Mouse (Mus musculus) hindbrain, embryonic 12.5 days (tissue): ENCODE measurements around the gene Piezo1. TPM values are rescaled to one million over a fixed set of nuclear protein-coding genes. Genes with fewer than 3 reads are reported as not detected.

ENCODE experiments used
- ATAC-seq: fragments of 200-750 bp; cut with Nextera tagmentation; 2 replicates; pipeline ENCODE4 v1.8.0; 2017; ENCODE audit warnings: moderate TSS enrichment; ENCODE audit not compliant: low FRiP score
- H3K27ac ChIP-seq: fragments of 300-500 bp; sonication (generic); 2 replicates; pipeline ENCODE4 v1.5.1; 2016; ENCODE audit warnings: mild to moderate bottlenecking
- H3K27me3 ChIP-seq: fragments of 300-500 bp; sonication (generic); 2 replicates; pipeline ENCODE4 v1.6.1; 2016; ENCODE audit warnings: mild to moderate bottlenecking
- H3K36me3 ChIP-seq: fragments of 300-500 bp; sonication (generic); 2 replicates; pipeline ENCODE4 v1.6.1; 2016; ENCODE audit warnings: mild to moderate bottlenecking
- H3K4me1 ChIP-seq: fragments of 300-500 bp; sonication (generic); 2 replicates; pipeline ENCODE4 v1.6.1; 2016
- H3K4me2 ChIP-seq: fragments of 300-500 bp; sonication (generic); replicated peaks from 2 replicates; pipeline ENCODE4 v1.6.1; 2016; ENCODE audit warnings: mild to moderate bottlenecking
- H3K4me3 ChIP-seq: fragments of 300-500 bp; sonication (generic); 2 replicates; pipeline ENCODE4 v1.5.1; 2016; ENCODE audit warnings: mild to moderate bottlenecking
- H3K9ac ChIP-seq: fragments of 300-500 bp; sonication (generic); 2 replicates; pipeline ENCODE4 v1.6.1; 2016; ENCODE audit warnings: mild to moderate bottlenecking, moderate library complexity
- H3K9me3 ChIP-seq: fragments of 300-500 bp; sonication (generic); replicated peaks from 2 replicates; pipeline ENCODE4 v1.6.1; 2016; ENCODE audit warnings: mild to moderate bottlenecking
- WGBS: fragments of 180-500 bp; shearing (Covaris S2); methylation state at CpG from one replicate; pipeline ENCODE4 v1.1.7; 2016; 5-methylcytosine and 5-hydroxymethylcytosine counted together
- microRNA-seq: library from miRNA; unstranded; fragments of <30 nt; microRNA quantifications from one replicate; pipeline ENCODE4, GENCODE M21; 2017
- polyA plus RNA-seq: library from polyadenylated mRNA; unstranded; fragments of >200 nt; fragmentation: Nextera tagmentation; extraction: Ambion mirVana; gene quantifications from 2 replicates; pipeline ENCODE4 v1.2.1, GENCODE M21; 2016

Piezo1 gene
- polyA plus RNA-seq, 1 experiment from 2014 or later, result 8.9 TPM

GRCm38 (mm10) chr8:122437708-122438331 lies 113.3 kb downstream of the Piezo1 start:
- peaks cover 61% of the 10 kb centered on the region for H3K36me3 ChIP-seq
- no peak overlapping the region for H3K27ac ChIP-seq
- H3K9ac ChIP-seq, result 0 out of 2 replicates have a peak overlapping the region, but pooled peaks have one; percentile 38
- no peak for ATAC-seq
- no peak overlapping the region for H3K4me2 ChIP-seq
- H3K27me3 ChIP-seq, result no peaks in the 10 kb centered on the region
- peaks cover 18% of the 10 kb centered on the region for H3K4me1 ChIP-seq
- H3K4me3 ChIP-seq, result no peak overlapping the region
- 88% methylated on average over 13 of the region's 13 CpGs for WGBS
- H3K9me3 ChIP-seq, result 0 out of 2 replicates have a peak, but pooled peaks cover 4% of the 10 kb centered on the region

- H3K27me3 ChIP-seq, result no peaks in the 10 kb centered on the region
- no peak overlapping the region for H3K27ac ChIP-seq
- peaks cover 17% of the 10 kb centered on the region for H3K4me1 ChIP-seq
- no peak for ATAC-seq
- no peak overlapping the region for H3K9ac ChIP-seq
- no peak overlapping the region for H3K4me3 ChIP-seq
- WGBS, result 83% methylated on average over 20 of the region's 20 CpGs
- H3K9me3 ChIP-seq, result 0 out of 2 replicates have a peak, but pooled peaks cover 4% of the 10 kb centered on the region
- peaks cover 61% of the 10 kb centered on the region for H3K36me3 ChIP-seq
- H3K4me2 ChIP-seq, result no peak overlapping the region
These were observed 114.5 kb downstream of the Piezo1 start for GRCm38 (mm10) chr8:122436586-122437125.

GRCm38 (mm10) chr8:122436146-122436545 lies 115.0 kb downstream of the Piezo1 start:
- WGBS, result 96% methylated on average over 9 of the region's 9 CpGs
- Histone ChIP-seq H3K9me3 (0 out of 2 replicates have a peak, but pooled peaks cover 4% of the 10 kb centered on the region), H3K27ac (no peak overlapping the region), H3K27me3 (no peaks in the 10 kb centered on the region), H3K4me2 (no peak overlapping the region), H3K36me3 (peaks cover 61% of the 10 kb centered on the region), H3K4me3 (no peak overlapping the region), H3K4me1 (peaks cover 15% of the 10 kb centered on the region), H3K9ac (no peak overlapping the region)
- ATAC-seq, result no peak

DNA sequence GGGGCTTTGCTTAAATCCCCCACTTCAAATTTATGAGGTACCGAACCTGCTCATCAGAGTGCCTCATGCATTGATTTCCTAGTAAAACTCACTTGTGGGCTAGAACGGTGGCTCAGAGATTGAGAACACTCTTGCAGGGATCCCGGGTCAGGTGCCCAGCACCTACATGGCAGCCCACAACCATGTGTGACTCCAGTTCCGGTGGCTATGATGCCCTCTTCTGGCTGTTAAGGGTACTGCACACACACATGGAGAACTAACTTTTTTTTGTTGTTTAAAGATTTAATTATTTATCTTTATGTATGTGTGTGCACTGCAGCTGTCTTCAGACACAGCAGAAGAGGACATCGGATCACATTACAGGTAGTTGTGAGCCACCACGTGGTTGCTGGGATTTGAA lies 115.8 kb downstream of the Piezo1 start:
- H3K4me2 ChIP-seq, result no peak overlapping the region
- peaks cover 61% of the 10 kb centered on the region for H3K36me3 ChIP-seq
- WGBS, result 90% methylated on average over 6 of the region's 6 CpGs
- H3K27ac ChIP-seq, result no peak overlapping the region
- no peaks in the 10 kb centered on the region for H3K27me3 ChIP-seq
- 0 out of 2 replicates have a peak, but pooled peaks cover 4% of the 10 kb centered on the region for H3K9me3 ChIP-seq
- no peak overlapping the region for H3K9ac ChIP-seq
- peaks cover 15% of the 10 kb centered on the region for H3K4me1 ChIP-seq
- no peak overlapping the region for H3K4me3 ChIP-seq
- no peak for ATAC-seq

DNA sequence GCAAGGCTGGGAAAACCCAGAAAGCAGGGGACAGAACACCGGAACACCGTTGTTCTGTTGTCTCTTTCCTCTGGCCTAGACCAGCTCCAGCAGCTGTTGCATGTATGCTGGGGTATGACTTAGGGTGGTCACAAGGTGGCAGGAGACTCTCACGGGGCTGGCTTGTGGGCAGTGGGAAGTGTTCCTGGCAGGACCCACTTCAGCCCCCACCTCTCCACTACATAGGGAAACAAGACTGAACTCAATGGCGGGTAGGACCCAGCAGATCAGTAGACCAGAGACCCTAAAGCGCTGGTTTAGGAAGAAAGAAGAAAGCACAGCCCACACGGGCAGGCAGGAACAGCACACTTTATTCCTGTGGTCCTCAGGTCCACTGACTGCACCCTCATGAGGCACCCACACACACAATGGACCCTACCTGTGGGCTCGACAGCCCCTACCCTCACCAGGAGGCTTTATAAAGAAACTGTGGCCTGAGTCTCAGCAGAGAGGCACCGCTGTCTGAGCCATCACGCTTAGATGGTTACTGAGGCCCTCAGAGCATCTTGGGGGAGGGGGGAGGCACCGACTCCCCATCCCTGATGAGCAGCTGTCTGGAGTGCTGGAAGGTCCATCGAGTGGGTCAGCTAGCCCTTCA lies 117.7 kb downstream of the Piezo1 start:
- ATAC-seq, result 0 out of 2 replicates have a peak, but pooled peaks have one; percentile 18
- H3K4me2 ChIP-seq, result no peak overlapping the region
- H3K9me3 ChIP-seq, result 0 out of 2 replicates have a peak, but pooled peaks cover 4% of the 10 kb centered on the region
- 67% methylated on average over 11 of the region's 11 CpGs for WGBS
- peaks cover 15% of the 10 kb centered on the region for H3K4me1 ChIP-seq
- H3K27ac ChIP-seq, result no peak overlapping the region
- no peaks in the 10 kb centered on the region for H3K27me3 ChIP-seq
- H3K4me3 ChIP-seq, result no peak overlapping the region
- 0 out of 2 replicates have a peak overlapping the region, but pooled peaks have one; percentile 14 for H3K9ac ChIP-seq
- H3K36me3 ChIP-seq, result peaks cover 47% of the 10 kb centered on the region

DNA sequence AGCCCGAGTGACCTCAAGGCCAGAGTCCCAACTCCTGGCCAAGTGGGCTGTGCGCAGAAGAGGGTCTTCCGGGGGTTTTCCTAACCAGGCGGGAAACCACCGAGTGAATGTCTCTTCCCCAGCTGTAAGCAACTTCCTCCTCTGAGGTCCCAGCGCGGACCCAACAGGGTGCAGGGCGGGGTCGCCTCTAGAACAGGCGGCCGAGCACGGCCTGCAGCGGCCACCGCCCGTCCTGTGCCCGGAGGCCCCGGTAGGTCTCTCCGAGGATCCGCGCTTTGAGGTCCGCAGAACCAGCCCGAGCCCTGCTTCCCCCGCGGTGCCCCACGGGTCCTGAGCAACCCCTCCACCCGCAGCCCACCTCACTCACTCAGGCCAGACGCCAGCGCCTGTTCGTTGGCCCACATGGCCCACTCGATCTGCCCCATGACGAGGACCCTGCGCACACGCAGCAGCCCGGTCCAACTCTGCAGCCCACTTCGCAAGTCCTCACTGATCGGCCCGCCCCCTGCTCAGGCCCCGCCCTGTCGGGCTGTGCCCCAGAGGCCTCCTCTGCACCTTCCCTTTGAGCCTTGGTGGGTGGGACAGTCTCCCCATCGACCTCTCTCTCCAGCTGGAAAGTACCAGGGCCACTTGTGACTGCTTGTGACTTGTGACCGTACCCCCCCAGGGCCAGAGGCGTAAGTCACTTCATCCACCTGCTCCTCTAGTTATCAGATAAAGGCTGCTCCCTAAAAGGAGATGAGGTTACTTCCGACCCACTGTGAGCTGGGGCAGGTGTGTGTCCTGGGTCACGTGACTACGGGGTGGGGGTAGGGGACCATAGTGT lies 118.5 kb downstream of the Piezo1 start, which contains the start of gene Cyba:
Gene Cyba, minus strand, starts transcription at position 488 of the 826 bp plus-strand sequence.
- Histone ChIP-seq H3K9me3 (0 out of 2 replicates have a peak, but pooled peaks cover 4% of the 10 kb centered on the region), H3K4me1 (peaks cover 15% of the 10 kb centered on the region), H3K36me3 (peaks cover 40% of the 10 kb centered on the region), H3K27ac (no peak within 1 kb of the TSS; the same call in 1 of the 2 replicates), H3K4me3 (peak within 1 kb of the TSS; percentile 39), H3K4me2 (peak within 1 kb of the TSS; percentile 74), H3K9ac (peak within 1 kb of the TSS; percentile 50), H3K27me3 (no peaks in the 10 kb centered on the region)
- 6% methylated on average over 42 of the region's 45 CpGs for WGBS
- peak; percentile 69 for ATAC-seq

Small RNAs within 50 kb of the gene (microRNA-seq; reads per million reads assigned to microRNA genes)
- gene Gm24366, result not detected

Other genes with a start within 250 kb of the Piezo1 start
- gene Trhr2, start 190.6 kb downstream of the Piezo1 start, polyA plus RNA-seq, result not detected in 2 replicates
- gene Zc3h18, start 174.7 kb downstream of the Piezo1 start, polyA plus RNA-seq, result 64.0 and 64.4 TPM in 2 replicates
- not detected in 2 replicates for gene Il17c, start 129.3 kb downstream of the Piezo1 start, polyA plus RNA-seq
- gene Cyba, start 118.4 kb downstream of the Piezo1 start, polyA plus RNA-seq, result 60.4 and 62.1 TPM in 2 replicates
- gene Mvd, start 107.9 kb downstream of the Piezo1 start, polyA plus RNA-seq, result 46.9 and 48.4 TPM in 2 replicates
- not detected in 2 replicates for gene Snai3, start 90.6 kb downstream of the Piezo1 start, polyA plus RNA-seq
- 35.3 and 39.2 TPM in 2 replicates for gene Rnf166, start 75.3 kb downstream of the Piezo1 start, polyA plus RNA-seq
- gene Ctu2, start 75.2 kb downstream of the Piezo1 start, polyA plus RNA-seq, result 66.7 and 68.1 TPM in 2 replicates
- 22.7 and 23.9 TPM in 2 replicates for gene Cdt1, start 16.7 kb upstream of the Piezo1 start, polyA plus RNA-seq
- gene Aprt, start 25.6 kb upstream of the Piezo1 start, polyA plus RNA-seq, result 160 and 185 TPM in 2 replicates
- gene Galns, start 60.1 kb upstream of the Piezo1 start, polyA plus RNA-seq, result 6.3 and 6.9 TPM in 2 replicates
- 48.2 and 52.6 TPM in 2 replicates for gene Trappc2l, start 60.3 kb upstream of the Piezo1 start, polyA plus RNA-seq
- gene Pabpn1l, start 71.4 kb upstream of the Piezo1 start, polyA plus RNA-seq, result not detected in 2 replicates
- gene Cbfa2t3, start 147.8 kb upstream of the Piezo1 start, polyA plus RNA-seq, result 17.1 and 17.3 TPM in 2 replicates
- gene Acsf3, start 224.2 kb upstream of the Piezo1 start, polyA plus RNA-seq, result 15.1 and 17.6 TPM in 2 replicates